Mouse (Mus musculus) T-helper 1 cell (primary cell): ENCODE measurements around the gene Zfp451.

Source experiments
- in situ Hi-C: fragments of 300-600 bp; cut with MboI, MseI; formaldehyde crosslinking; loops from one replicate; pipeline ENCODE4 v1.15.1; 2025; ENCODE audit warnings: high pct_unique_total_duplicates

Gene Zfp451

GRCm38 (mm10) chr1:33813868-33814794 lies at the start of gene Zfp451:
Zfp451 (minus strand) TSS chr1:33814595.
- in situ Hi-C loops = no loop called here

- in situ Hi-C loops = loop anchor here (25.0 kb wide), 1 partner anchor 1590 kb away; no protein-coding TSS in a partner anchor
Measured at GRCm38 (mm10) chr1:33846807-33847206, 32.4 kb upstream of the Zfp451 start.

- in situ Hi-C loops = loop anchor here (25.0 kb wide), 1 partner anchor 1593 kb away; no protein-coding TSS in a partner anchor
Measured at GRCm38 (mm10) chr1:33843823-33844222, 29.4 kb upstream of the Zfp451 start.

GRCm38 (mm10) chr1:33838952-33839351 lies 24.6 kb upstream of the Zfp451 start:
- in situ Hi-C loops = loop anchor here (25.0 kb wide), 1 partner anchor 1598 kb away; no protein-coding TSS in a partner anchor

- in situ Hi-C loops = loop anchor here (25.0 kb wide), 1 partner anchor 1607 kb away; no protein-coding TSS in a partner anchor
Measured at GRCm38 (mm10) chr1:33830586-33830985, 16.2 kb upstream of the Zfp451 start.

GRCm38 (mm10) chr1:33817931-33818330 lies 3.5 kb upstream of the Zfp451 start:
- in situ Hi-C loops = no loop called here

GRCm38 (mm10) chr1:33813495-33813867 lies 914 bp downstream of the Zfp451 start:
- in situ Hi-C loops = no loop called here

GRCm38 (mm10) chr1:33803323-33803722 lies 11.1 kb downstream of the Zfp451 start:
- in situ Hi-C loops = no loop called here

GRCm38 (mm10) chr1:33799620-33800019 lies 14.8 kb downstream of the Zfp451 start:
- in situ Hi-C loops = no loop called here

GRCm38 (mm10) chr1:33788493-33788892 lies 25.9 kb downstream of the Zfp451 start:
- in situ Hi-C loops = no loop called here

GRCm38 (mm10) chr1:33788072-33788471 lies 26.3 kb downstream of the Zfp451 start:
- in situ Hi-C loops = no loop called here

GRCm38 (mm10) chr1:33784561-33784960 lies 29.8 kb downstream of the Zfp451 start:
- in situ Hi-C loops = no loop called here

- in situ Hi-C loops = no loop called here
Measured at GRCm38 (mm10) chr1:33776175-33776611, 38.2 kb downstream of the Zfp451 start.

- in situ Hi-C loops = no loop called here
Measured at GRCm38 (mm10) chr1:33772106-33772505, 42.3 kb downstream of the Zfp451 start.

- in situ Hi-C loops = no loop called here
Measured at GRCm38 (mm10) chr1:33771621-33772020, 42.8 kb downstream of the Zfp451 start.

GRCm38 (mm10) chr1:33768827-33769226 lies 45.6 kb downstream of the Zfp451 start:
- in situ Hi-C loops = no loop called here

- in situ Hi-C loops = no loop called here
Measured at GRCm38 (mm10) chr1:33768091-33768787, 46.2 kb downstream of the Zfp451 start.

GRCm38 (mm10) chr1:33766520-33767508 lies 47.6 kb downstream of the Zfp451 start:
- in situ Hi-C loops = no loop called here

GRCm38 (mm10) chr1:33765468-33766080 lies 48.8 kb downstream of the Zfp451 start:
- in situ Hi-C loops = no loop called here

- in situ Hi-C loops = no loop called here
Measured at GRCm38 (mm10) chr1:33763826-33764225, 50.6 kb downstream of the Zfp451 start.

- in situ Hi-C loops = no loop called here
Measured at GRCm38 (mm10) chr1:33758488-33758887, 55.9 kb downstream of the Zfp451 start.
